Mouse (Mus musculus): ENCODE data around the gene Gle1.

GRCm38 (mm10) chr2:29930506-29930905, 4.7 kb upstream of the Gle1 start:
- TF ChIP-seq CTCF (IDR thresholded peaks at IDR 0.05; ENCODE audit: low read depth, low read length) (no peak), POLR2A (IDR thresholded peaks at IDR 0.05; ENCODE audit: extremely low read depth, insufficient read depth, low read length) (no peak)

All from liver, adult 2 months (tissue).